Mouse (Mus musculus) embryo, embryonic 10 days (tissue): ENCODE data around the gene Pax3.
A peak's percentile ranks its signal among the peaks of the same experiment; 100 is the strongest.

ENCODE experiments used
- DNase-seq: peaks from one replicate; pipeline ENCODE4 v3.0.0-alpha.2; 2015; ENCODE audit warnings: low spot score

Pax3 gene

GRCm38 (mm10) chr1:78171671-78172070 is 25.3 kb downstream of the Pax3 start:
- peak; percentile 53 for DNase-seq

GRCm38 (mm10) chr1:78170771-78171170 is 26.2 kb downstream of the Pax3 start:
- no peak for DNase-seq

- DNase-seq = peak; percentile 59
Measured at GRCm38 (mm10) chr1:78168796-78169195, 28.1 kb downstream of the Pax3 start.

DNA sequence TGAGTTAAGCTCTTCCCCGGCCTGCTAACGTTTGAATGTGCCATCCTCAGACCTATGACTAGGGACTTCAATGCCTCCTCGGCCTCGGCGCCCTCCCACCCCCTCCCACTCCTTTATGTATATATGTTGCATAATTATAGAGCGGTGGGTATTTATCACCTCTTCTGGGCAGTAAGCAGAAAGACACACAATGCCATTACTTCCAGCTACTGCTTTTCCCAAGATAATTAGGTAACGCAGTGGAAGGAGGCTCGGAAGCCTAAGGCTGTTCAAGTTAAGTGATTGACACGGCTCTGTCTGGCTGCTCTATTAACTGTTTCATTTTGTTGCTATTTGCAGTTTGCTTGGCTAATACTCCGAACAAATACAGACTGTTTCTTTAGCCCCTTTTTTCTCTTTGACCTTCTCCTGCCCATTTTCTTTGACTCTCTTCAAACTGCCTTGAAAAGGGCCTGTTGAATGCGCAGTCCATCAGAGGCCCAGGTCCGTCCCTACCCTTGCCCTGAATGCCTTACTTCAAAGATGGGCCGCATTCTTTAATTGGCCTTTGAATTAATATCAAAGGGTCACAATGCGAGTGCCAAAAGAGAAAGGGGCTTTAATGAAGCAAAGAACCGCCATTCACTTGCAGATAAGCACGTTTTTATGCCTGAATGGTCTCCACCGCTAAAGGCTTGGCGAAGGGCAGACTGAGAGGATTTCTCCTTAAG is 29.2 kb downstream of the Pax3 start:
- DNase-seq = peak; percentile 79

GRCm38 (mm10) chr1:78161745-78162144 is 35.2 kb downstream of the Pax3 start:
- no peak for DNase-seq

DNA sequence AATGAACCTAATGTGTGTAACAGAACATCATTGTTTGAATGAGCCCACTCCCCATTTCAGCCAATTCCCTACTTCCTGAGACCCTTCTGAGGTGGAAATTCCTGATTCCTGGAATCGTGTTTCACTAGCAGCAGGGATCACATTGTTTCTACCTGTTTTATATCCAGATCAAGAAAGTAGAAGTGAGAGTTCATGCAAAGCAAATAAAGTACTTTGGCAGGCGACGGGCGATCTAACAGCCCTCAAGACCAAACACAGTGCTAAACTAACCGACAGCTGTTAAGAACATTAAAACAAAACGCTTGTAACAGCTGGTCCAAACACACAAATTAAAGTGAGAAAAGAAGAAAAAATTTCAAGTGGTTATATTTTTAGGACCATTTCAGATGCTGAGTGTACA is 39.0 kb downstream of the Pax3 start:
- DNase-seq = no peak

- no peak for DNase-seq
Measured at GRCm38 (mm10) chr1:78155796-78156195, 41.1 kb downstream of the Pax3 start.

DNA sequence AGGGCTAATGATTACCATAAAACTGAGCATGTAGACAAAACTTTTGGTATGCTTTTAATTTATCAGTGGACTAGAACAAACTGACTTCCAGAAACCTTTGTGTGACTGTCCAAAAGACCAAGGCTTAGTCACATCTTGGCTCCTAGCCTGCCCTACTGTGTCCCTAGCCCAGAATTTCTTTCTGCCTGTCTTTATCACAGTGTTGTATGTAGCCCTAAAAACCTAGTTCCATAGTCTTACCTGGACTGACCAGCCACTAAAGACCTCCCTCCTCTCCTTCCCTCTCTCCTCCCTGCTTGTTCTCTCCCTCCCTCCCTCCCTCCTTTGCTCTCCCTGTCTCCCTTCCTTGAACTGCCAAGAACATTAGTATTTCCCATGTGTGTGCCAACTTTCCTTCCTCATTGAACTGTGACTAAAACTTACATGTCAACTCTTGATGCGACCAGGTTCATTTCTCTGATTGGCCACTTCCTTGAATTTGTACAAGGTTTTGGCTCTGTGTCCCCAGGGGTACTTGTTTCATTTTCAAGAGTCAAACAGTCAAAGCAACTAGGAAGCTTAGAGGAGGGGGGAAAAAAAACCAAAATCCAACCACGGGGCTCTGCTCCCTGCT is 48.8 kb downstream of the Pax3 start:
- DNase-seq = no peak

DNA sequence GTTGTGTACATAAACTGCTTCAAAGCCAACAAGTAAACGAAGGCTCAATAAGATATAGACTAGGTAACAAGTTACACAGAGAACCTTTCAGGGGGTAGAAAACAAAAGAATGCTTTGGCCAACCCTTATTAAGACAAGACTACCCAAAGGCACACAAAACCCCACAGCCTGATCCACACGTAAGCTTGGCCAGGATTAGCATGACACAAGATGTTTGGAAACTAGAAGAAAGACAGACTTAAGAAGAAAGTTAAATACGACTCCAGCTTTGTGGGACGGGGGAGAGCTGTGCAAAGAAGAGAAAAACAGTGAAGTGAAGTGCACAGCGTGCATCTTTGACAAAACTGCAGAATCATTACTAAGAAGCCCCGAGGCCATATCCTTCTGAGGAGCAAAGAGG is 53.5 kb downstream of the Pax3 start:
- DNase-seq = peak; percentile 31

- no peak for DNase-seq
Measured at GRCm38 (mm10) chr1:78142912-78143311, 54.0 kb downstream of the Pax3 start.

GRCm38 (mm10) chr1:78141741-78142501 is 55.0 kb downstream of the Pax3 start:
- DNase-seq = peak; percentile 68

DNA sequence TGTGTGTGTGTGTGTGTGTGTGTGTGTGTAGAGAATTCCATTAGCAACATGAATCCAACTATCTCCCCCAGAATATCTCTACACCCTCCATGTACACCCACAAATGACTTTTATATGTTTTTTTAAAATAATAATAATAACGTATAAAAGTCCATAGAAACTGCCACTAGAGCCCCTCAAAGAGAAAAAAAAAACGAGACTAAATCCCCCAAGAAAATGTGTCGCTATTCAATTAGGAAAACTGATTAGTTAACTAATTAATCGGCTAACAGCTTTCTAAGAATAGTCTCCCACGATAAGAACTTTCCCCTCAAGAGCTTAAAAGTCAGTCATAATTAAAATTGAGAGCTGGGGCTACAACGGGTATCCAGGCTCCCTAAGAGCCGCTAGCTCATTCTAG is 55.6 kb downstream of the Pax3 start:
- DNase-seq = no peak

- DNase-seq = peak; percentile 71
Measured at GRCm38 (mm10) chr1:78140505-78141303, 56.2 kb downstream of the Pax3 start.

- peak; percentile 69 for DNase-seq
Measured at GRCm38 (mm10) chr1:78139287-78139686, 57.6 kb downstream of the Pax3 start.

- peak; percentile 36 for DNase-seq
Measured at GRCm38 (mm10) chr1:78129267-78129666, 67.7 kb downstream of the Pax3 start.

DNA sequence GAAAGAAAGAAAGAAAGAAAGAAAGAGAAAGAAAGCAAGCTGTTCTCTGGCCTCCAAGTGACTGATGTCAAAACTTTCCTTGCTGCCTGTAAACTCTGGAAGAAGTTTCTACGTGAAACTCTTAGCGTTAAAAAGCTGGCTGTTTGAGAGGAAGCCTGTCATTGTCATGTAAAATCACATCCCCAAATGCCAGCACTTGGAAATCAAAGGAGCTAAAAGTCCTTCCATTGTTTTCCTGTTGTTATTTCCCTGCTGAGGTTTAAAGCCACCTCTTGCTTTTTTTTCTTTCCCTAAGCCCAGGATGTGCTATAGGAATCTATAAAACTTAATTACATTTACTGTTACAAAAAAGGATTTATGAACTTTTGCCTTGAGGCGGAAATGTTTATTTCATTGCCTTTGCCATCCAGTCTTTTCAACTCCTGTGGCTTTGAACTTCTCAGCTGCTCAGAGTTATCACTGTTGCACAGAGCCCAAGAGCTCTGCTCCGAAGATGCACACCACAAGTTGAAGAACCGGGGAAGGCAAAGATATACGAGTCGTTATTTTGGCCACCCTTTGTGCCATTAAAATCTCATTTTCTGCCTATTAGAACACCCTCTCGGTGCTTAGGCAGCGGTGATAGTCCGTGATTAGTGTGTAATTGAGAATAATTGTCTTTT is 76.9 kb downstream of the Pax3 start:
- DNase-seq = no peak

DNA sequence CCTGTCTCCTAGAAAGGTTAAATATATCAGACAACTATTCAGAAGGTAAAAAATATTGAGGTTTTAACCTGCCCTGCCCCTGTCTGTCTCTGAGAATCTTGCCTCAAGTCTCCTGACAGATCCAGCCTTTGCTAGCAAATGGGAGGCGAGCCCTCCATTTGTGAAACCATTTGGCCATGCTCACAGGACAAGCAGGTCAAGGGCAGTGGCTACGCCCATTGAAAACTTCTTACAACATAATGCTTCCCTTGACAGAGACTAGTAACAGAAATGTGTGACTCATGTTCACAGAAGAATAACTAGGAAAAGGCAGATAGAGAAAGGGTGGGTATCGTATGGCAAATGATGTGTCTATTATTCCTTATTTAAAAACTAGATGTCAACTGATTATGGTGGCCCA is 80.9 kb downstream of the Pax3 start:
- DNase-seq = no peak

DNA sequence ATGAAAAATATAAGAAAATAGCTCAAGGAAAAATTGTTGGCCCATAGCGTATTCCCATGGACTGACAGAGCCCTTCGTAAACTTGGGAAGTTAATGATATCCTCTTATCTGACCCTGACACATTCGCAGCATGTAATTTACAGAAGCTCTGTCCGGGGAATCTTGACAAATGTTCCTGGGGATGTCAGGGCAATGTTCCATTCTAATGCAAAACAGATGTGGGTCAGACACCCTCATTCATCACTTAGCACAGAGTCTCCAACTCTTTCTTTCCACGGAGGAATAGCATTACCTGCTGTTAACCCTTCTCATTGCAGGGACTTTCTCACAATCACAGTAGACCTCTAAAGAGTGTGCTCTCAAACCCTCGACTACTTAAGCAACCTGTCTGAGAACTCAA is 86.6 kb downstream of the Pax3 start:
- DNase-seq = peak; percentile 82

DNA sequence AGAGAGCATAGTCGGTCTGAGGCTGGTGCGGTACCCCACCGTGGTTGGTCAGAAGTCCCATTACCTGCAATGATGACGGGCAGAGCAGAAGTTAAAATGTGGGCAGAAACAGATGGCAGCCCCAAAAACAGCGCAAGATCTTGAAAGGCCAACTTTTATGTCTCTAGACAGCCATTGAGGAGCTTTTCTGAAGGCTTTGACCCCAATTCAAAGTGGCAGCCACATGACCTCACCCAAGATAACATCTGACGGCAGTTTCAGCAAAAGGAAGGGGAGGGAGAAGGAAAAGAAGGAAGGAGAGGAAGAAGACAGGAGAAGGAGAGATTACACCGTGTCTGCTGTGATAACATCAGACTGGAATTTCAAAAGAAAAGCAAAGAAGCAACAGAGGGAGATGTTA is 93.4 kb downstream of the Pax3 start:
- DNase-seq = no peak

DNA sequence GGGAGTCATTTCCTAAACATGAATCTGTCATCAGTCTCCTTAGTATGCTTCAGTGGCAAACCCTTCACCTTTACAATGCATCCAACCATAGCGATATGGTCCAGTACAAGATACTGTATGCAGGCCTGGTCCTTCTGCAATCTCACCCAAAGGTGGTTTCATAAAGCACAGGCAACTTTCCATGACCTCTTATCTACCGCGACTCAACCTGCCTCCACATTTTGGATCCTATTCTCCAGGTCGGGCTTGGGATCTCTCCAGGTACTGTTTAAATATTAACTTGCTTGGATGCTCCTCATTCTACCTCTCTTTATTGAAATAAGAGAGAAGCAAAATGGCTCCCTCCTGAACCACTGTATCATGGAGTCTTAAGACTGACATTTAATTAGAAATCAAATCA is 103.3 kb downstream of the Pax3 start:
- no peak for DNase-seq

DNA sequence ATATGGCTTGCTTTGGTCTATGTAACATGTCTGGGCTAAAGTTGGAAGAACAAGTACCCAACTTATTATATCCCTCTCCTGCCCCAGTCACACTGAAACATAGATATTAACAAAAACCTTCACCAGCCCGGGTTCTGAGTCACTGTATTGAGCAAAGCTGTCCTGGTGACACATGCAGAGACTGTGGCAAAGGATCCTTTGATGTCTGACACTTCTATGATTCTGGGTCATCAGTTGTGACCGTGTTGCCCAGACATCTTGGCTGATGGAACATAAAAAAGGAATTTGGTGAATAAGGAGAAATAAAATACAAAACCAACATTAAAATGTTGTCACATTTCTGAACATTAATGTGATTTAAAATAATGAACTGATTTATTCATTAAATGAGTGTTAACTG is 108.3 kb downstream of the Pax3 start:
- no peak for DNase-seq

- peak; percentile 78 for DNase-seq
Measured at GRCm38 (mm10) chr1:78081761-78082160, 115.2 kb downstream of the Pax3 start.
